Mouse (Mus musculus): ENCODE data around the gene Cpne9.
A peak's percentile ranks its signal among the peaks of the same experiment; 100 is the strongest.

GRCm38 (mm10) chr6:113307481-113308121 is 25.5 kb downstream of the Cpne9 start:
- no peak for TF ChIP-seq CHD2 (IDR thresholded peaks at IDR 0.05; ENCODE audit: low read depth, low read length)
- no peak for TF ChIP-seq ZC3H11A (IDR thresholded peaks at IDR 0.05; ENCODE audit: borderline replicate concordance, low read depth, low read length)
- no peak for TF ChIP-seq ZNF384 (IDR thresholded peaks at IDR 0.05; ENCODE audit: low read depth, low read length)
- 0 out of 2 replicates have a peak, but pooled peaks have one; percentile 4 for TF ChIP-seq MAFK (IDR thresholded peaks at IDR 0.05; ENCODE audit: insufficient read depth, low read depth, low read length)
- TF ChIP-seq HCFC1 (IDR thresholded peaks at IDR 0.05; ENCODE audit: borderline replicate concordance, insufficient read depth, low read length) = no peak

Measured in ES-E14 (cell line).